Mouse (Mus musculus) lung, postnatal 14 days (tissue): Measurements from ENCODE around the gene Tsr1.
A peak's percentile ranks its signal among the peaks of the same experiment; 100 is the strongest.

Experiments used
- DNase-seq: peaks from one replicate; pipeline ENCODE4 v3.0.0; 2021

Tsr1 gene

GRCm38 (mm10) chr11:74898517-74898827 lies 601 bp downstream of the Tsr1 start:
- no peak for DNase-seq

DNA sequence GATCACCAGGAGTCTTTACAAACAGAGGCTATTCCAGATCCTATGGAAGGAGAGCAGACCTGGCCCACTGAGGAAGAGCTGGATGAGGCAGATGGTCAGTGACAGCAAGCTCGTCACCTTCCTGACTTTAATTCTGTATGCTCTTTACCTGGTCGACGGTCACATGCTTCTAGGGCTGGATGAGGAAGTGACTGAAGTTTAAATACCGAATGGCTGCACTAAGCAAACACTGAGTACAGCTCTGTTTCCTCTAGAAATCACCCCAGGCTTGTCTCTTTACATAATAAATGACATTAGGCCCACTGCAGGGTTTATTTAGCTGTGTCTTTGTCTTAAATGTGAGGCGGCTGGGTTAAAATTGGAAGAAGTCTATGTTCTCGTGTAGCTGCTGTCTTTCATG lies 3.7 kb downstream of the Tsr1 start:
- no peak for DNase-seq

DNA sequence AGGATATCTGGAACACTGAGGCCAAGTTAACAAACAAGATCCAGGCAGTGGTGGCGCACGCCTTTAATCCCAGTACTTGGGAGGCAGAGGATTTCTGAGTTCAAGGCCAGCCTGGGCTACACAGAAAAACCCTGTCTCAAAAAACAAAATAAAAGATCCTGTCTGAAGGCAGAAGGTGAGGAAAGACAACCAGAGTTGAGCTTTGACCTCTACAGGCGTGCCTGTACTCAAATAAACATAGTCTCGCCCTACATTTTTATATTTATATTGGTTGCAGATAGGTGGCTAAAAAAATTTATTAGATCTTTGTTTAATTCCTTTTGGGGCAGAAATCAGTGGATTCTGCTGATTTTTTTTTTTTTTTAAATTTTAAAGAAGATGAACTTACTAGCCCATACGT lies 4.5 kb downstream of the Tsr1 start:
- no peak for DNase-seq

- DNase-seq, result no peak
These were observed 10.0 kb downstream of the Tsr1 start for GRCm38 (mm10) chr11:74907850-74908249.

- DNase-seq, result no peak
These were observed 10.9 kb downstream of the Tsr1 start for GRCm38 (mm10) chr11:74908618-74909399.

DNA sequence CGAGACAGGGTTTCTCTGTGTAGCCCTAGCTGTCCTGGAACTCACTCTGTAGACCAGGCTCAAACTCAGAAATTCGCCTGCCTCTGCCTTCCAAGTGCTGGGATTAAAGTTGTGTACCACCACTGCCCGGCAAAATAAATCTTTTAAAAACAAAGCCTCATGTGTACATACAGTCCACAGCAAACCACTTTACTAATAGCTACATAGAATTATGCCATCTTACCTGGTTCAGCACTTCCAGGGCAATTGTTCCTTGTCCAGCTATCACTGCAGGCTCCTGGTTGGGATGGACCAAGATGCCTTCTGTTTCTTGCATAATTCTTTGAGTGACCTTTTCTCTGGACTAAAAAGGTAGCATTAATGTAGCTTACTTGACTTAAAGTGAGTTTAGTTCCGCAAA lies 12.1 kb downstream of the Tsr1 start:
- no peak for DNase-seq

- no peak for DNase-seq
These were observed 14.6 kb downstream of the Tsr1 start for GRCm38 (mm10) chr11:74912492-74912891.

GRCm38 (mm10) chr11:74919249-74919648 lies 21.4 kb downstream of the Tsr1 start:
- DNase-seq, result no peak

DNA sequence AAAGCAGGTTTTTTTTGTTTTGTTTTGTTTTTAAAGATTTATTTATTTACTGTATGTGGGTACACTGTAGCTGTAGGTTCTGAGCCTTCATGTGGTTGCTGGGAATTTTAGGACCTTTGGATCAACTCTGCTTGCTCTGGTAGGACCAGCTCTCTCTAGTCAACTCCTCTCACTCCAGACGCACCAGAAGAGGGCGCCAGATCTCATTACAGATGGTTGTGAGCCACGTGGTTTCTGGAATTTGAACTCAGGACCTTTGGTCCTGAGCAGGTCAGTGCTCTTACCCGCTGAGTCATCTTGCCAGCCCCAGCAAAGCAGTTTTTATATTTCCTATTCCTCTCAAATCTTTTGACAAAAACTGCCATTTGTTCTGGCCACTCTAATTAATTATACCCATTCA lies 26.3 kb downstream of the Tsr1 start:
- peak; percentile 51 for DNase-seq

GRCm38 (mm10) chr11:74925577-74926387 lies 27.9 kb downstream of the Tsr1 start, which contains the start of the genes Smg6 and Srr:
TSS of gene Smg6 (plus strand) at chr11:74925823.
TSS of gene Srr (minus strand) at chr11:74925948.
- peak; percentile 95 for DNase-seq

DNA sequence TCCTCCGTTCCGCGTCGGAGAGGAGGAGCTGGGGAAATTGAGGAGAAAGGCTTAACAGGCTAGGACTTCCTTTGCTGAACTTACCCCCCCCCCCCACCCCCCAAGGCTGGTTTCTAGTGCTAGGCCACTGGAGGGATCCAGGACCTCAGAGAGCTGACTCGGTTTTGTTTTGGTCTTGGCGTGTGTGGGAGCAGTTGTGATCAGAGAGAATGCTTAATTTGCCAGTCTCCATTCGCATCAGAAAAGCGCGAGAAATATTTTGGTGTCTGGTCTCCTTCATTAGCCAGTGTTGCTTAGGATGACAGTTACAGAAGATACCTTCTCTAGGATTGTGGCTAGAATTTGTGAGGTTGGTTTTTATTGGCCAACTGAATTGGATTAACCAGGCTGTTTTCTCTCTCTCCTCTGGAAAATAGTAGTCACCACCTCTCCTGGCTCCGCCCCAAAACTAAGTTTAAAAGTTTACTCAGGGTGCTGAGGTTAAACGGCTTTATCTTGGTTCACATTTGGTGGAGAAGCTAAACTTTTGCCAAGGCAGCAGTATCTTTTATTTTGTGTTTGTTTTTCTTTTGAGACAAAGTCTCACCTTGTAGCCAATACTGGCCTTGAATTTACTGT lies 28.6 kb downstream of the Tsr1 start:
- peak; percentile 48 for DNase-seq

GRCm38 (mm10) chr11:74927236-74927725 lies 29.4 kb downstream of the Tsr1 start:
- DNase-seq, result no peak

GRCm38 (mm10) chr11:74929111-74929510 lies 31.2 kb downstream of the Tsr1 start:
- no peak for DNase-seq

- DNase-seq, result no peak
These were observed 32.5 kb downstream of the Tsr1 start for GRCm38 (mm10) chr11:74930391-74930790.

- DNase-seq, result peak; percentile 28
These were observed 48.5 kb downstream of the Tsr1 start for GRCm38 (mm10) chr11:74946348-74946747.

DNA sequence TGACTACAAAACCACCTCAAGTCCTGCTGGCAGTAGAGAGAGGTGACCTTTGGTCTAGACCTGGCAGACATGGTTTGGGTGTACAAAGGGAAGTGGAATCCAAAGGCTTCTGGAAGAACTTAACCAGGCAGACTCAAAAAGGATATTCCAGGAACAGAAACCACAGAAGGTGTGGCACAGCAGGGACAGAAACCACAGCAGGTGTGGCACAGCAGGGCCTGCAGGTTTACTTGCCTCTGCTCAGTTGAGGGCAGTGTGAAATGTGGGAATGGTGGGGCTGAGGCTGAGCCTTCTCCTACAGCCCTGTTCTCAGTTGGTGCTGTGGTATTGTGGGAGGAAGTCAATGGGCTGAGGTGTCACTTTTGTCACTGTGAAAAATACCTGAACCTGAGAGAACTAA lies 57.0 kb downstream of the Tsr1 start:
- DNase-seq, result no peak

- no peak for DNase-seq
These were observed 58.1 kb downstream of the Tsr1 start for GRCm38 (mm10) chr11:74956006-74956405.

- no peak for DNase-seq
These were observed 59.7 kb downstream of the Tsr1 start for GRCm38 (mm10) chr11:74957600-74957999.
